Mouse (Mus musculus) left cerebral cortex, adult 6 months (tissue): ENCODE results near the gene 4921509C19Rik. TPM values are rescaled to one million over a fixed set of nuclear protein-coding genes. Genes with fewer than 3 reads are reported as not detected.

Source experiments
- long read RNA-seq, 2 experiments: library from polyadenylated mRNA; unstranded; transcript quantifications; one replicate each; pipeline ENCODE4 v2.0.0; 2019 to 2020
- polyA plus RNA-seq: library from polyadenylated mRNA; unstranded; fragments of <200 nt; fragmentation: Nextera tagmentation; gene quantifications from 2 replicates; pipeline ENCODE4 v1.2.3, GENCODE M21; 2021

4921509C19Rik gene
- polyA plus RNA-seq: not detected in 2 replicates
- long read RNA-seq, experiment 1: 0 reads
- long read RNA-seq, experiment 2: 0 reads

DNA sequence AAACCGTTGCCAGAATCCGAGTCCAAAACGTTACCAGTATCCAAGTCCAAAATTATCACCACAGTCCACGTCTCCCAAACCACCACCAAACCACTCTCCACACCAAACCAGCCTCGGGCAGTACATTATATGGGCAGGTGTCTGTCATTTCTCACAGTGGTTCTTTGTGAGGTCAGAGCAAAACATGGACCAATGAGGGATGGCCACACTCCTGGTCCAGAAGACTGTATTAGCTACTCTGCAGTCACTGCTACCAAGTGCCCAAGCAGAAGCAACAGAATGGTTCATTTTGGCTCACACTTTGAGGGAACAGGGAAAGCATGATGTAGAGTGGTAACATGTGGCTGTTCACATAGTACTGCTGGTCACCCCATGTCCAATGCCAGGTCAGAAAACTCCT lies at the start of gene 4921509C19Rik:
Gene 4921509C19Rik (minus strand): TSS at position 101 of the 400 bp plus-strand sequence.

DNA sequence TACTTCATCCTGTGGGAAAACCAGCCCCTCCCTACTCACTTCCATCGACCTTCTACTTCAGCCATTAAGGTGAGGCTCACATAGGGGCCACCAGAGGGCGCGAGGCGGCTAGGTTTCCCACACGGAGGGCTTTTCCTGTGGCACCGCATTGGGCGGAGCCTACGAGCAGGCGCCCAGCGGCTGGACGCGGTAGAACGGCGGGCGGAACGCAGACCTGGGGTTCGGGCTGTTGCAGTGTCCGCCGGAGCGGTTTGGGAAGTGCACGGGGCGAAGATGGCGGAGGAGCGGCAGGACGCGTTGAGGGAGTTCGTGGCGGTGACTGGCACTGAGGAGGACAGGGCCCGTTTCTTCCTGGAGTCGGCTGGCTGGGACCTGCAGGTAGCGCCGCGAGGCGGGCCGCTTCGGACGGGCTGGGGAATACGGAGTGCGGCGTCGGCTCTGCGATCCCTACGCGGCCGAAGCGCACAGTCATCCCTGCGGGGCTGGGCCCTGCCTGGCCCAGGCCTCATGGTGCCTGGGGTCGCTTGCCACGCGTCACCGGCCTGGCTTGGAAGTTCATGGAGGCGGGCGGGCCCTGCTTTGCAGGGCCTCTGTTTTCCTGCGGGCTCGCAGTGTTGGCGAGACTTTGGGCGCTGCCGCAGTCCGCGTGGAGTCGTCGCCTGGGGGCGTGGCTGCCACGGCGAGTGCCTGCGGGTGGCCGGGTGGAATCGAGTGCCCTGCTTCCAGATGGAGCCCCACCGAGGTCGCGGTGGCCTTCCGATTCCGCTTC lies 18.3 kb upstream of the 4921509C19Rik start, which contains the start of gene Nsfl1c:
Gene Nsfl1c (plus strand): TSS at position 148 of the 769 bp plus-strand sequence.

Other genes starting within 250 kb of the 4921509C19Rik start
- 89.6 and 126 TPM in 2 replicates for gene Nsfl1c, start 18.0 kb upstream of the 4921509C19Rik start, polyA plus RNA-seq
- gene Fkbp1a, start 66.3 kb upstream of the 4921509C19Rik start, polyA plus RNA-seq: 951 and 966 TPM in 2 replicates
- gene Sdcbp2, start 96.5 kb upstream of the 4921509C19Rik start, polyA plus RNA-seq: 1.3 and 2.5 TPM in 2 replicates
- gene Snph, start 156.4 kb upstream of the 4921509C19Rik start, polyA plus RNA-seq: 62.1 and 89.8 TPM in 2 replicates
- gene Rad21l, start 192.4 kb upstream of the 4921509C19Rik start, polyA plus RNA-seq: 0.12 and 0.23 TPM in 2 replicates
- gene Tmem74b, start 225.9 kb upstream of the 4921509C19Rik start, polyA plus RNA-seq: 11.2 and 13.1 TPM in 2 replicates